Mouse (Mus musculus) CH12F3 (cell line): ENCODE measurements around the gene Galr3.
"Not testable (repeated sequence)": the region's sequence is repeated elsewhere in the genome, so short reads cannot be mapped to it uniquely, and the experiment has no call there.

Source experiments
- in situ Hi-C: fragments of 300-500 bp; cut with MboI; formaldehyde crosslinking; loops from 2 replicates; pipeline ENCODE4 v1.14.3; 2020; ENCODE audit warnings: low sequenced_read_pairs

Galr3 gene

GRCm38 (mm10) chr15:79026511-79027290 lies 15.0 kb upstream of the Galr3 start:
- in situ Hi-C loops, result no loop called here

GRCm38 (mm10) chr15:79027291-79028205 lies 14.1 kb upstream of the Galr3 start:
- in situ Hi-C loops, result no loop called here

- in situ Hi-C loops, result no loop called here
Measured at GRCm38 (mm10) chr15:79028237-79028738, 13.4 kb upstream of the Galr3 start, which contains the start of gene H1f0. Gene H1f0, plus strand, starts transcription at chr15:79028450.

- in situ Hi-C loops, result no loop called here
Measured at GRCm38 (mm10) chr15:79028823-79029484, 12.7 kb upstream of the Galr3 start.

- in situ Hi-C loops, result no loop called here
Measured at GRCm38 (mm10) chr15:79029519-79030241, 12.0 kb upstream of the Galr3 start.

GRCm38 (mm10) chr15:79030551-79031435 lies 10.9 kb upstream of the Galr3 start:
- in situ Hi-C loops, result no loop called here

- in situ Hi-C loops, result not testable (repeated sequence)
Measured at GRCm38 (mm10) chr15:79031908-79032307, 9.8 kb upstream of the Galr3 start.

GRCm38 (mm10) chr15:79037913-79038328 lies 3.8 kb upstream of the Galr3 start:
- in situ Hi-C loops, result no loop called here

GRCm38 (mm10) chr15:79038331-79038730 lies 3.4 kb upstream of the Galr3 start:
- in situ Hi-C loops, result no loop called here

GRCm38 (mm10) chr15:79038853-79039252 lies 2.8 kb upstream of the Galr3 start:
- in situ Hi-C loops, result no loop called here

- in situ Hi-C loops, result no loop called here
Measured at GRCm38 (mm10) chr15:79040501-79041416, 926 bp upstream of the Galr3 start.

GRCm38 (mm10) chr15:79042721-79043491 lies 1.2 kb downstream of the Galr3 start:
- in situ Hi-C loops, result no loop called here

- in situ Hi-C loops, result no loop called here
Measured at GRCm38 (mm10) chr15:79044837-79045236, 3.2 kb downstream of the Galr3 start.

- in situ Hi-C loops, result no loop called here
Measured at GRCm38 (mm10) chr15:79048186-79048585, 6.5 kb downstream of the Galr3 start.

- in situ Hi-C loops, result no loop called here
Measured at GRCm38 (mm10) chr15:79050160-79050845, 8.6 kb downstream of the Galr3 start.

GRCm38 (mm10) chr15:79050964-79051363 lies 9.3 kb downstream of the Galr3 start:
- in situ Hi-C loops, result no loop called here
